Comparison of ENCODE assay signal across 9 mouse cellular contexts in the genomic region with DNA sequence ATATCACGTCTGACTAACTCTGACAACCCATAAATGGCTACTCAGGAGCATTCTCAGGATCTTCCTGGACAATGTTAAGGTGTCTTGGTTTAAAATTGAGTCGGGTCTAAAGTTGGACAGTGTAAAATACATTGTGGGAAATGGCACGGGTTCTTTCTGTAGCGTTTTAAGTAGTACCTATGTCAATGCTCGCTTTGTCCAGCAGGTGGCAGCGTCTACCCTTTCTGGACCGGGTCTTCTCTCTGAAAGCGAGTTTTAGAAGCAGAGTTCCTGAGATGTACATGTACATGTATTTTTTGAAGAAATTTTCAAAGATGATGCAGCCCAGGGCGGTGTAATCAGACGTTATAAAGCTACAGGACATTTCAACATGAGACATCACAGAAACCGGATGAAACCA. TPM values are rescaled to one million over a fixed set of nuclear protein-coding genes. Genes with fewer than 3 reads are reported as not detected.
A peak's percentile ranks its signal among the peaks of the same experiment; 100 is the strongest.
DNase-seq lines count a peak whose midpoint lies in the region; ATAC-seq and TF ChIP-seq lines count a peak whose summit lies in the region.
"Had no signal": no experiment of that assay in that cellular context is flagged by ENCODE, and none has a peak within 500 bp of the region (broad histone marks: within the 10 kb centered on the region; RNA-seq: fewer than 3 reads in every experiment).

No protein-coding gene starts in this region.

- H3K4me3 ChIP-seq in ES-Bruce4 (ENCODE audit: low read depth, low read length), result peak overlapping the region; percentile 69
- no peak overlapping the region for H3K4me3 ChIP-seq in limb, embryonic 11.5 days (ENCODE audit: low read depth, low read length)
- H3K4me3 ChIP-seq: liver, embryonic 15.5 days had no signal

- DNase-seq in 3134 (ENCODE audit: extremely low read depth, insufficient read length, low spot score), result peak; percentile 34
- peak; percentile 71 for DNase-seq in c-Kit-positive CD71-positive TER-119-negative erythroid progenitor cells, embryonic 14.5 days (ENCODE audit: low read depth)
- DNase-seq in frontal cortex, postnatal 14 days (ENCODE audit: low spot score in 2 of 2), result peak; percentile 45 to 83
- peak; percentile 94 for DNase-seq in induced T-regulatory cell, adult 2 months (ENCODE audit: low read depth)
- peak; percentile 91 for DNase-seq in limb, embryonic 11.5 days (ENCODE audit: low spot score)
- peak; percentile 93 for DNase-seq in retina, embryonic 14.5 days (ENCODE audit: low spot score)
- DNase-seq in thymus, postnatal 36 days, result peak; percentile 82 to 86

- WGBS in limb, embryonic 11.5 days, result 10% methylated on average over 11 of the region's 11 CpGs

- ATAC-seq in limb, embryonic 11.5 days (ENCODE audit: insufficient number of reproducible peaks, low FRiP score, low TSS enrichment, low read depth), result no peak

- peak overlapping the region; percentile 96 for H3K27ac ChIP-seq in ES-Bruce4 (ENCODE audit: insufficient read depth, low read length)
- H3K27ac ChIP-seq in limb, embryonic 11.5 days (replicated peaks; ENCODE audit: low read depth, low read length), result no peak overlapping the region
- H3K27ac ChIP-seq: liver, embryonic 15.5 days had no signal

- TF ChIP-seq CTCF in ES-Bruce4 (IDR thresholded peaks at IDR 0.05; ENCODE audit: low read depth, low read length), result peak; percentile 67

- no peak overlapping the region for H3K4me2 ChIP-seq in limb, embryonic 11.5 days (ENCODE audit: low read depth, severe bottlenecking)
- H3K4me2 ChIP-seq: liver, embryonic 15.5 days had no signal

- H3K36me3 ChIP-seq in ES-Bruce4 (ENCODE audit: control insufficient read depth, insufficient read depth, low read length, poor library complexity, severe bottlenecking), result peaks cover 5% of the 10 kb centered on the region
- no peaks in the 10 kb centered on the region for H3K36me3 ChIP-seq in limb, embryonic 11.5 days (ENCODE audit: control insufficient read depth, insufficient read depth, low read length)
- H3K36me3 ChIP-seq: liver, embryonic 15.5 days had no signal

- 0 out of 2 replicates have a peak, but pooled peaks cover 2% of the 10 kb centered on the region for H3K9me3 ChIP-seq in ES-Bruce4 (replicated peaks; ENCODE audit: control insufficient read depth, insufficient read depth, low read length, poor library complexity, severe bottlenecking)
- H3K9me3 ChIP-seq in limb, embryonic 11.5 days (ENCODE audit: control insufficient read depth, low read length), result no peaks in the 10 kb centered on the region
- H3K9me3 ChIP-seq: liver, embryonic 15.5 days had no signal

- peak overlapping the region; percentile 84 for H3K9ac ChIP-seq in ES-Bruce4 (ENCODE audit: low read depth, poor library complexity, severe bottlenecking)
- H3K9ac ChIP-seq in limb, embryonic 11.5 days (ENCODE audit: low read length), result no peak overlapping the region
- H3K9ac ChIP-seq: liver, embryonic 15.5 days had no signal

- no peaks in the 10 kb centered on the region for H3K27me3 ChIP-seq in ES-Bruce4 (ENCODE audit: control insufficient read depth, insufficient read depth, low read length, poor library complexity, severe bottlenecking)
- no peaks in the 10 kb centered on the region for H3K27me3 ChIP-seq in limb, embryonic 11.5 days (ENCODE audit: control insufficient read depth, insufficient read depth, low read length)

- TF ChIP-seq POLR2A in ES-Bruce4 (IDR thresholded peaks at IDR 0.05; ENCODE audit: insufficient read depth, low read length), result no peak

- TF ChIP-seq EP300 in ES-Bruce4 (IDR thresholded peaks at IDR 0.05; ENCODE audit: insufficient read depth, low read depth, low read length), result no peak

- H3K4me1 ChIP-seq in ES-Bruce4 (ENCODE audit: control insufficient read depth, insufficient read depth, low read length), result peaks cover 2% of the 10 kb centered on the region
- no peaks in the 10 kb centered on the region for H3K4me1 ChIP-seq in limb, embryonic 11.5 days (ENCODE audit: control insufficient read depth, insufficient read depth, low read length)
- H3K4me1 ChIP-seq: liver, embryonic 15.5 days had no signal

RNA-seq across cellular contexts. Expression of a gene that starts 45.6 kb away (rescaled TPM):
- 3.0 and 4.2 TPM in 2 replicates for polyA plus RNA-seq in ES-Bruce4 (2011; ENCODE audit: insufficient read depth, insufficient read length, low read depth, missing spikeins)
- 2.2 and 3.2 TPM in 2 replicates for polyA plus RNA-seq in limb, embryonic 11.5 days (2014; fragmentation: Nextera tagmentation; extraction: Ambion mirVana)

RNA-seq across cellular contexts. Expression of a gene that starts 51.3 kb away (rescaled TPM):
- 24.7 TPM in 2 replicates for polyA plus RNA-seq in ES-Bruce4 (2011; ENCODE audit: insufficient read depth, insufficient read length, low read depth, missing spikeins)
- 111 and 117 TPM in 2 replicates for polyA plus RNA-seq in limb, embryonic 11.5 days (2014; fragmentation: Nextera tagmentation; extraction: Ambion mirVana)

RNA-seq across cellular contexts. Expression of a gene that starts 53.5 kb away (rescaled TPM):
- 52.3 and 62.0 TPM in 2 replicates for polyA plus RNA-seq in ES-Bruce4 (2011; ENCODE audit: insufficient read depth, insufficient read length, low read depth, missing spikeins)
- polyA plus RNA-seq in limb, embryonic 11.5 days (2014; fragmentation: Nextera tagmentation; extraction: Ambion mirVana), result 41.7 and 46.5 TPM in 2 replicates

Comparison
In these comparisons a context has a peak if more than half of its experiments do, and no peak if none do; other contexts are left out.
1. DNase-seq: peak in every context shown above with its lines; median percentile 94 in induced T-regulatory cell, adult 2 months; 93 in retina, embryonic 14.5 days; 91 in limb, embryonic 11.5 days; 84 in thymus, postnatal 36 days; 71 in c-Kit-positive CD71-positive TER-119-negative erythroid progenitor cells, embryonic 14.5 days; 64 in frontal cortex, postnatal 14 days; 34 in 3134.